Mouse (Mus musculus): ENCODE data around the gene Syt11.
A peak's percentile ranks its signal among the peaks of the same experiment; 100 is the strongest.
"Not testable (repeated sequence)": the region's sequence is repeated elsewhere in the genome, so short reads cannot be mapped to it uniquely, and the experiment has no call there.

The Syt11 gene

DNA sequence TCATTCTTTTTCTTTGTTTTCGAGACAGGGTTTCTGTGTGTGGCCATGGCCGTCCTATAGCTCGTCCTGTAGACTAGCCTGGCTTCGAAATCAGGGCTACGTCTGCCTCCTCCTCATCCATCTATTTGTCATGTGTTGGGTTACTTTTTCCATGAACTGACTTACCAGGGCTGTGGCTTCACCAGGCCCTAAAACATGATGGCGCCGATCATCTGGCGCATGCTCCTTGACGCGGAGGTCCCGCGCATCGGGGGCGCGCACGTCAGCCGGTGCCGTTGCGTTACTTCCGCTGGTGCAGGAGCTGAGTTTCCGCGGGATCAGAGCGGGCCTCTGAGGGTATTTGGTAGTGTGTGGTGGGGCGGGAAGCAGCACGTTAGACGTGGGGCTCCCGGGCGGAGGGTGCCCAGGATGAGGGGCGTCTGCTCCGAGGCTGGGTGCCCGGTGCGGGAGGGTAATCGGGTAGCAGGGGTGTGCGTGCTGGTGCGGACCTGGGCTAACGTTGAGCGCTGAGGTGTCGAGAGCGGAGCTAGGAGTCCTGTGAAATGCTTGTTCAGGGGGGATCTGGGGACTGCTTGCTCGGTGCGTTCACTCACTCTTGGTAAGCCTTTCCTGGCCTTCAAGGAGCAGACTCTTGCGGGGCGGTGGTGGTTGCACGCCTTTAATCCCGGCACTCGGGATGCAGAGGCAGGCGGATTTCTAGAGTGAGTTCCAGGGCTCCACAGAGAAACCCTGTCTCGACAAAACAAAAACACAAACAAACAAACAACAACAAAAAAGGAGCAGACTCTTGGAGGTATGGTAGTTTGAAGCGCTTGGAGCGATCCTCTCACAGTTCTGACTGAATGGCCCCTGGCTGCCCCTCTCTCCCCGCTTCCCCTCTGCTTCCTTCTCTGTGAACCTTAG lies at the start of gene Syt11:
Gene Syt11 (minus strand): TSS at position 226 of the 903 bp plus-strand sequence.
- DNase-seq: peak; percentile 54 to 67

DNA sequence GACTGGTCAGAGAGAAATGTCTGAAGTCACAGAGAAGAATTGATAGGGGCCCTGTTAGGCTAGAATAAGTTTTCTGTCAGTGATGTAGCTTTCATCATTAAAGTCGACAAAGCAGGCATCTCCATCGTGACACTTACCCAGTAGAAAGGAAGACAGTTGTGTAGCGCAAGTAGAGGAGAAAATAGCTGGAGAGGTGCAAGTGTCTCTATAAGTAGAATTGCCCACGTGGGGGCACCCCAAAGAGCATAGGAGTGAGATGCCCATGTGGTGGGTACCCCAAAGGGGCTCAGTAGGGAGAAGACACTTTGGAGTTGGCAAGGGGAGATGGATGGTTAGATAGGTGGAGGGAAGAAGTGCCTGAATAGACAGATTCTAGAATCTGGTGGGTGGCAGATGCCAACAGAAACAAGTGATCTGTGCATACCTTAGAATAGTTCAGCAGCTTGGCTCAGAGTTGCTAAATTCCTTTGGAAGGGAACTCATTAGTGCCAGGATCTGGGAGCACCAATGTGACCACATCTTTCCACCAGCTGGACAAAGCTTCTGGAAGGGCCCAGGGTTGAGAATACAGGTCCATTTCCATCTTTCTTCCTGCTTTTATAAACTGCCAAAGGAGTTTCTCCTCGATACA lies 29.1 kb upstream of the Syt11 start:
- DNase-seq: no peak

DNA sequence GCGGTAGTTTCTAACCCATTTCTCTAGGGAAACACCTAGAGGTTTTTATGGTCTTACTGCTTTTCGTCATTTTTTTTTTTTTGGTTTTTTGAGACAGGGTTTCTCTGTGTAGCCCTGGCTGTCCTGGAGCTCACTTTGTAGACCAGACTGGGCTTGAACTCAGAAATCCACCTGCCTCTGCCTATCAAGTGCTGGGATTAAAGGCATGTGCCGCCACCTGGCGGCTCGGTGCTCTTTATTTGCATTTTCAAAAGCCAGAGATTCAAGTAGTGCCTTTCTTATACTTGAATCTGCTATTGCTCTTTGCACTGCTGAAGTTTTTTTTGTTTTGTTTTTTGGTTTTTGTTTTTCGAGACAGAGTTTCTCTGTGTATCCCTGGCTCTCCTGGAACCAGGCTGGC lies 22.5 kb upstream of the Syt11 start:
- DNase-seq: not testable (repeated sequence)

DNA sequence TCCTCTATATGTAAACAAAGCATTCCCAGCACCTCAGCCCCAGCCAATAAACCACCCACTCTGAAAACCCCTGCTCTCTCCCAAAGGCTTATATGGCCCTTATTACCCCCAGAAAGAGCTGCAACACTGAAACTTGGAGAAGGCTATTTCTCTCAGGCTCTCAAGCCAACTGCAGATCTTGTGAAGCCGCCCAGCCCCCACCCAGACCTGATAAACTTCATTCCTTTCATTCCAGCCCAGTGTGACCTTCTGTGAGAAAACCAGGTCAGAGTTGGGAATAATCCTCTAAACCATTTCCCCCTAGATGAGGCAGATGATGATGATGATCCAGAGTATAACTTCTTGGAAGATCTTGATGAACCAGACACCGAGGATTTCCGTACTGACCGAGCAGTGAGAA lies 13.1 kb upstream of the Syt11 start:
- not testable (repeated sequence) for DNase-seq

DNA sequence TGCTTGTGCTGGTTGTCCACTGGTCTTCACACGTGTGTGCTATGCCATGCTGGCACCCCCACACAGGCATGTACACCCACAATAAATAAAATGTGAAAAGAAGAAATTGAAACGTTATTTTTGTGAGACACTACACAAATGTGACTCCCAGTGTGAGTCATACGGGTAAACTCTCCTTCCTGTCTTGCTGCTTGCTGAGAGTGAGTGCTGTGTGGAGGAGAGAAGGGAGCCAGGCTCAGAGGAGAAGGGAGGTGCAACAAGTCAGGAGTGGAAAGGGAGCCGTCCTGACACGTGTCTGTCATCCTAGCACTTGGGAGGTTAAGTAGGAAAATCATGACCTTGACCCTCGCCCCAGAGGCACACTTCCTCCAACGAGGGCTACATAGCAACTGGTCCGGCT lies 11.8 kb upstream of the Syt11 start:
- DNase-seq: not testable (repeated sequence)

DNA sequence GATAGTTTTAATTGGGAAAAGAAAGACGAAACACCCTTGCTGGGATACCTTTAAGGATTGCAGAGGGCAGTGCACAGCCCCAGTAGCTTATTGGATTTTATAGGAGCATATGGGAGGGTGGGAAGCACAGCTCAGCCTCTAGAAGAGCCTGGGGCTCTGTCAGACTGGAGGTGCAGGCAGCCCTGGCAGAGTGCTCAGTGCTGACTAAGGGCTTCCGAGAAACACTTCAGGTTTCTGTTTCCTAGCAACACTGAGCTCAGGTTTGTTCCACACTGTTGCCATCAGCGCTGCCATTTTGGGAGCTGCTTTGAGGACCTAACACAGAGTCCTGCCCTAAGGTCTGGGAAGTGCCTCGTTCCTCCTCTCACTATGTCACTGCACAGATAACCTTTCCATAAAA lies 11.4 kb upstream of the Syt11 start:
- DNase-seq: not testable (repeated sequence)

DNA sequence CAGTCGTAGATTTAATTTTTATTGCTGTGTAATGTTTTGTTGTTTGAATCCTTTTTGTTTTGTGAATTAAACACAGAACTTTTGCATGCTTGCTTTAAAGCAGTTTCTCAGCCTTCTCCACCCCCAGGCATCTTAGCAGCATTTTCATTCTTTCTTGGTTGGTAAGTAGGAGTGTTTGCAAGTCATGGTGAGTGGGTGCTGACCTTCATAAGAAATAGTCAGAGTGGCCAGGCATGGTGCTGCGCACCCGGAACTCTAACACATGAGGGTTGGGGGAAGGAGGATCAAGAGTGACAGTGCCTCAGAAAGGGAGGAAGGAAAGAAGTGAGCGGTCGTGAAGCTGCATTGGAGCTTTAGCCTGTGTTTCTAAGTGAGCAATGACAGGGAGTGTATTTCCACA lies 9.9 kb upstream of the Syt11 start:
- no peak for DNase-seq

DNA sequence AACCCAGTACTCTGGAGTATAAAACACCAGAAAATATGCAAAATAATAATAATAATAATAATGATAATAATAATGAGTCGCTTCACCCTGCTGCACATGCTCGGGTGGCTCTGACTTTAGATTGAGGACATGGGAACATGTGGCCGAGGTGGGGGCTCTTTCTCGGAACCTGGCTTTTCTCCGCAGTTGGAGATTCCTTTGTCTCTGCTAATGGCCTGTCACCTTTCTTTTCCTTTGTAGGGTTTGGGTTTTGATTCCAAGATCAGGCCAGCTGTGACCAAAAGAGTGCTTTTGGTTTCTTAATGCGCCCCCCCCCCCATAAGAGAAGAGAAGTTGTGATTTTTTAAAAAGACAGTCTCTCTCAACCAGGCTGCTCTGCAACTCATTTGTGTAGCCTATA lies 1.8 kb downstream of the Syt11 start:
- DNase-seq: not testable (repeated sequence)

DNA sequence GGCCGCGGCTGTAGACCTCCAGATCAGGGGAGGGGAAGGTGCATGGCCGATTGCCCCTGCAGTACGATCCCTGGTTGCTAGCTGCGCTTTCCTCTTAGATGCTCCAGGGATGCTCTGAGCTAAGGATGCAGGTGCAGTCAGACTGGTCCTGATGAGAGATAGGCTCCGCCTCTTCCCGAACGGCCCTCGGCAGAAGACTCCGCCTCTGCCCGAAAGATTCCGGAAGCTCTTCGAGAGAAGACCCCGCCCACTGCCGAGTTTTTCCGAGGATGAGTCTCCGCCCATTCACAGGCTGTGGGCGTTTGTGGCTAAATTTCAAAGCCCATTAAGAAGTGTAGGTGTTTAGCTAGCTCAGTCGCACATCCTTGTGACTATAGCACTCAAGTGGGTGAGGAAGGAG lies 2.6 kb downstream of the Syt11 start:
- peak; percentile 90 to 91 for DNase-seq

DNA sequence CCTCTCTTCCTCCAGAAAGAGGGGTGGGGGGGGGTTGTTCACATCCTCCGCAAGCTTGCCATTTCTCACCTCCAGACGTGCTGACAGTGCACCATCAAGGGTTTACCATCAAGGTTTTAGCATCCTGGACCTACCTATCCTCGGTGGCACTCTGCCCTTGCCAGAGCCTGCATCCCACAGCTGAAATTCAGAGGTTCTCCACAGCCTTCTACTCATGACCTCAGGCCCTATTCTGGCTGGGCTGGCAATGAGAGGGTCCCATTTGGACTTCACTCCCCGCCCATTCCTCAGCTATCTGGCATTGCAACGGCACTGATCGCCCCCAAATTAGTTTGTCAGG lies 3.1 kb downstream of the Syt11 start:
- DNase-seq: not testable (repeated sequence)

DNA sequence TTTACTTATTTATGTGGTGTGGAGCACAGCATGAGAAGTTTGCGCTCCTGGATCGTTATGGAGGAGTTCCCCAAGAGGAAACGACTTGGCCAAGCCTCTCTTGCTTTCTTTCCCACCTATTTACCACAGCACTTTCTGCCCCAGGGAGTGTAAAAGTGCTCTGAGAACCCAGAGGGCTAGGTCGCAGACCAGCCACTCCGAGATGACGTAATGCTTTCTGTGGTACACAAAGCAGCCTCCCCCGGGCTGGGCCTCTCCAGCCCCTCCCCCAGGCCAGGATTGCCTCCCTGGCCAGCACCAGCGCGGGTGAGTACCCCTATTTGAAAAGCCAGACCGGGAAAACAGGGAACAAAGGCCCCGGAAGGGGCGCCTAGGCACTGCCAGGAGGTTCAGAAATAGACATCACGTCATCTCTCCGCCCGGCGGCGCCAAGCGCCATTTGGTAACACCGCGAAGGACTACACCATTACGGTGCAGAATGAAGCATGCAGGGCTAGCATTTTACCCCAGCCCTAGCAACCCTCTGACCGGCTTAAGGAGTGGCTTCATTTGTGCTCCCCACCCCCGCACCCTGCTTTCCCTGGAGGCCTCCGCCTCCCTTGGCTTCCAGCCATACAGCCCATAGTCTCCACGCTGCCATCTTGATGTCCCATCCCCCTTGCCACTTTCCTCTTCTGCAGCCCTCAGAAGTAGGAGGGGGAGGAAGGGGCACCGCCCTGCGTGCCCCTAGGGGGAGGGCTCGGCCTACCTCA lies 3.6 kb downstream of the Syt11 start:
- peak; percentile 24 to 27 for DNase-seq

DNA sequence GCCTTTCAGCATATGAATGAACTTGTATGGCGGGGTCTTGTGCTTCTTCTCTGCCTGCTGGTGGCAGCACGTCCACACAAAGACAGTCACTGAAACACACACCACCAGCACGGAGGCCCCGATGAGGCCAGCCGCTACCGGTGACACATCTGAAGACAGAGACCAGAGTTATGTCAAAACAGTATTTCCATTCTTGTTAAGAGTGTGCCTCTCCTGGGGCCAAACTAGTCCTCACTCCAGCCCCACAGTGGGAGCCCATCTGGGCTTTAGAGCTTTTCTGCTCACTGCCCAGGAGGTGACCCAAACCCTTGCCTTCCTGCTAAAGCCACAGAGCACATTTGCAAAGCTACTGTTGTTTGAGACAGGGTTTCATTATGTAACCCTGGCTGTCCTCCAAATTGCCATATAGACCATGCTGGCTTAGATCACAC lies 12.5 kb downstream of the Syt11 start:
- DNase-seq: no peak

DNA sequence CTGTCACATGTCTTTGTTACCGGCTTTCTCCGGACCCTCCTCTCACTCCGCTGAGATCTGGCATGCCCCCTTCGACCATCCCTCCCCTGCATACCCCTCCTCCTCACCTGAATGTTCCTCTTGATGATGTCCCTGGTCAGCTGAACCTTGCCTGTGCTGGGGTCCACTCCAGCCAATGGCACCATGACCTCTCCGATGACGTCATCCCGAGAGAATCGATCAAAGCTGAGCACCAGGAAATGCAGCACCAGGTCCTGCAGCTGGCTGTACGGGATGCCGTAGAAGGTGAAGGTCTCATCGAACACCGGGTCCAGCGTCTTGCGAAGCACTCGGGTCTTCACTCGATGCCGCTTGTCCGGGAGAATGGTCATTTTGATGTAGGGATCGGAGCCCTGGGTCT lies 13.3 kb downstream of the Syt11 start:
- DNase-seq: no peak

DNA sequence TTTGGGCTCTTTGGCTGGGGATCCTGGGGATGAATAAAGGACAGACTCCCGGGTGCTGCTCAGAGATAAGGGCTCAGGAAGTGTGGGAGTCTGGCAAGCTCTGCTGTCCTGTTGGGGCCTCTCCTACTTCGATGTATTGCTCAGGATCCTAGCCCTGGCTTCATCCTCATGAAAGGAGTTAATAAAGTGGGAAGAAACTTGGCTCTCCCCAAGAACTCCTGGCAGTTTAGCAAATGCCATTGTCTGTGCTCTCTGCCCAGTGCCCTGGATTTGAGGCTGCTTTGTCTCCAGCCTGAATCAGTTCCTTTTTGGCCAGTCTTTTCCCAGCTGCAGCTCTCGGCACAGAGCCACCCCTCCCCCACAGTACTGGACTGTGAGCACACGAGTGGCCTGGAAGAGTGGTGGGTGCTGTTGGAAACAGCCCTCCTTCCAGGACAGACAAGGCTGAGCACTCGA lies 16.9 kb downstream of the Syt11 start:
- no peak for DNase-seq

DNA sequence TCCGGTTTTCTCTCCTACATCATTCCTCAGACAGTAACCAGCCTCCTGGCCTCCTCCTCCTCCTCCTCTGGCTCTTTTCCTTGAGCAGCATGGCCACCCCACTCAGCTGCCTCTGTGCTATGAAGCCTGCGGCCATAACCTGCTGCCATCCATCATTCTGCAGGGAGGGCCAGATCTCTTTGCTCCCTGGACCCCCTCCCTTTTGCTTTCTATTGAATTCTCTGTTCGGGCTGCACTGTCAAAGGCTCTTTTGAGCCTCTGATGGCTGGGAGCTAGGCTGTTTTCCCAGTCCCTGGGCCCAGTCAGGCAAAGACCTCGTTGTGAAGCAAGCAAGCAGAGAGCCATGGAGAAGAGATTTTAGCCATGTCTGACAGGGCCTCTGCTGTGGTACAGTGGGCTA lies 18.7 kb downstream of the Syt11 start:
- DNase-seq: no peak

DNA sequence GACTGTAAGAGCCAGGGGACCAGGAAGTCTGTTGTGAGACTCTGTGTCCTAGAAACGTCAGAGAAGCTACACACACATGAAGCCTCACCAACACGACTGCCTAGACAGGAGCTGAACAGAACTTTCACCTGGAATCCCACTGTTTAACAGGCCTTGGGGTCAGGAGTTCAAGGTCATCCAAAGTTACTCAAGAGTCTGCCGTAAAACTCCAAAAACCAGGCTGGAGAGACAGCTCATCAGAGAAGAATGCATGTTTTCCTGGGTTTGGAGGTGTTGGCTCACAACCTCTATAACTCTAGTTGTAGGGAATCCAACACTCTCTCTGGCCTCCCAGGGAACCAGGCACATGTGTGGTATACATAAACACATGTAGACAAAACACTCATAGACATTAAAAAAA lies 19.4 kb downstream of the Syt11 start:
- DNase-seq: no peak

DNA sequence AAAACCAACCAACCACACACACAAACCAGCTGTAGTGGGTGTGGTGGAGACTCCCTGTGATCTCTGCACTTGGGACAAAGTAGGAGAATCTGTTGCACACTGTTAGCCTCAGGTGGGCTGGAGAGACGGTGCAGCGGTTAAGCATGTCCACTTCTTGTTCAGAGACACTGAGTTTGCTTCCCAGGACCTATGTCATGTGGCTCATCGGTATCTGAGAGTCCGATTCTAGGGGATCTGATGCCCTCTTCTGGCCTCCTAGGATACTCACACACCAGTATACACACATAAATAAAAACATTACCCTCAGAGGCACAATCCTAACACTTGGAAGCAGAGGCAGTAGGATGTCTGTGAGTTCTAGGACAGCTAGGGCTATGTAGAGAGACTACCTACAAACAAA lies 20.7 kb downstream of the Syt11 start:
- DNase-seq: no peak

DNA sequence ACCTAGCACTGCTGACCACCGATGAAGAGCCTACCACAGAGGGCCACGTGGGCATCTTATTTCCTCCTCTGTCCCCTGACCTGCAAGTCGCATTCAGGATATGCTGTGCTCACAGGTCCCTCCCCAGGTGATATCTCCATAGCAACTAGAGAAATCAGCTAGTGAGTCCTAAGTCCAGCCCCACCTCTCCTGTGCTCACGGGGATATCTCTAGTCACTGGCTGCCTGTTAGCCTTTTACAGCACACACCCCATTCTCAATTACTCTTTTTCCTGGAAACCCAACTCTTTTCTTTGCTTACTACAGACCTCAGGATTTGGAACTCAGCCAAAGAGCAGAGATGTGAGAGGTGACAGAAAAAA lies 28.1 kb downstream of the Syt11 start:
- DNase-seq: no peak

DNA sequence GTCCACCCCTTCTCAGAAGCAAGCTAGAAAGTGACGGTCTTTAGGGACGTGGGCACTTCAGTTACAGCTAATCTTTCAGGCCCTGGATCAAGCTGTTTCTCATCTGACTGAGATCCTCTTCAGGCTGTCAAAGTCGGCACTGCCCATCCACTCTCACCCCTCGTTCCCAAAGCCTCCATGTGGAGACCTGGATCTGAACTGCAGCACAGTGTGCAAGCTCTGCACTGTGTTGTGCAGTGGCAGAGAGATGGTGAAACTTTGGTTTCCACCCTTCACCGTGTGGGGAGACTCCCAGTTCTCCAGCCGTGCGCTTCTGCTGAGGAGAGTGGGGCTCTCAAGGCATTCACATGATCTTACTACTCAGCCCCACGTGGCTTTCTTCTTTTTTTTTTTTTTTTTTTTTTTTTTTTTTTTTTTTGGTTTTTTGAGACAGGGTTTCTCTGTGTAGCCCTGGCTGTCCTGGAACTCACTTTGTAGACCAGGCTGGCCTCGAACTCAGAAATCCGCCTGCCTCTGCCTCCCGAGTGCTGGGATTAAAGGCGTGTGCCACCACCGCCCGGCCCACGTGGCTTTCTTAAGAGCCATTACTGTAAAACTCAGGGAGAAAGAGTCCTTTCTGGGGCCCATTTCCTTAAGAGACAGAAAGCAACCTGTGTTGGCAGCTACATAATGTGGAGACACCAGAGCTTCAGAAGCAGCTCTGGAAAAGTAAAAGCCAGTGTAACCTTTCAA lies 28.7 kb downstream of the Syt11 start:
- DNase-seq: no peak

DNA sequence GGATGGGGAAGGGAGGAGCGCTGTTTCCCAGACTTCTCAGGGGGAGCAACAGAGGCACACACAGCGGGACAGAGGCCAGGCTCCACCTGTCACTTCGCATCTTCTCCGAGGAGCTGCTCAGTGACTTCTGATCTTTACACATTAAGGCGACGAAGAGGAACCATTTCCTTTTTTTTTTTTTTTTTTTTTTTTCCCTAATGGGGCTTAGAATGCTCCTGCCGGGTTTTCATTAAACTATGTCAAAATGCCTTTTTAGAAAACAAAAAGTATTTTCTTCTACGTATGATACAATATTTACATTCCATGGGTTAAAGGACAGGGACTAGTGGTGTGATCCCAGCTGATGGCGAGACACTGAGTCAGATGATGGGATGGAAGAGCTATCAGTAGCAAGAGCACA lies 29.4 kb downstream of the Syt11 start:
- no peak for DNase-seq

DNA sequence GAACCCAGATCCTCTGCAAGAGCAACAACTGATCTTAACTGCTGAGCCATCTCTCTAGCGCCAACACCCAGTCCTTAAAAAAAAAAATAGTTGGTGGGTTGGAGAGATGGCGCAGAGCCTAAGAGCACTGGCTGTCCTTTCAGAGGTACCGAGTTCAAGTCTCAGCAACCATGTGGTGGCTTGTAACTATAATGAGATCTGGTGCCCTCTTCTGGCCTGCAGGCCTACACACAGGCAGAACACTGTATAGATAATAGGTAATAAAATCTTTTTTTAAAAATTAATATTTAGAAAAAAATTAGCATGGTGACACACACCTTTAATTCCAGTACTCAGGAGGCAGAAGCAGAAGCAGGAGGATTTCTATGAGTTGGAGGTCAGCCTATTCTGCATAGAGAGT lies 34.8 kb downstream of the Syt11 start:
- DNase-seq: peak; percentile 15 to 31

DNA sequence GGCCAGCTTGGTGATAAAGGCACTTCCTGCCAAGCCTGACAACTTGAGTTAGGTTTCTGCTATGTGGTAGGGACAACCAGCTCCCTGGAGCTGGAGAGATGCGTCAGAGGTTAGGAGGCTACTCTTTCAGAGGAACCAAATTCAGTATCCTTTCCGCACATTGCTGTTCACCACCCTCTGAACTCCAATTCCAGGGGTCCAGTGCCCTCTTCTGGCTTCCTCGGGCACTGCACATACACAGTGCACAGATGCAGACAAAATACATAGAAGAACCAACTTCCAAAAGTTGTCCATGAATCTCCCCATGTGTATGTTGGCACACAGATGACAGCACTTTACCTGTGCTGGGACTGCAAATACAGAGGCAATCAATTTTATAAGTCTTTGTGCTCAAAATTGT lies 36.3 kb downstream of the Syt11 start:
- DNase-seq: peak; percentile 79 to 82

DNA sequence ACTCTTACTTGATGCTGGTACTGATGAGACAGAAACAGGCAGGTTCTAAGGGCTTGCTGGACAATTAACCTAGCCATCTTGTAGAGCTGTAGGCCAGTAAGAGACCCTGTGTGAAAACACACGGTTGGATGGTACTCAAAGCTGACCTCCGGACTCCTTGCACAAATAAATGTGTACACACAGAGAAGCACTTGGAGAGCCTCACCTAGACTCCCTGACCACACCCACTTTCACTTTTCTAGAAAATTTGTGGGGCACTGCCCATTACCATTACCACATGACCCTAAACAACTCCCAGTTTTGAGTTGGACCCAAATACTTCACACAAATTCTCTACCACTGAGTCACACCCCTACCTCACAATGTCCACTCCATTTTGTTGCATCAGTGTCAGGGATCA lies 38.4 kb downstream of the Syt11 start:
- no peak for DNase-seq
